Mouse (Mus musculus) neutrophil, adult 5-6 weeks (primary cell): ENCODE results near the gene Sfxn3. TPM values are rescaled to one million over a fixed set of nuclear protein-coding genes. Genes with fewer than 3 reads are reported as not detected.

Source experiments
- ATAC-seq: fragments of 151-379, 151-347 bp; 2 replicates; pipeline ENCODE4 v1.8.0; 2017; ENCODE audit warnings: mild to moderate bottlenecking, moderate TSS enrichment; ENCODE audit not compliant: insufficient number of reproducible peaks, poor library complexity, low FRiP score, severe bottlenecking; ENCODE audit errors: extremely low read depth
- total RNA-seq: library from RNA; stranded (forward); fragments of 200-1000 nt; gene quantifications from 2 replicates; pipeline ENCODE4 v1.2.3, GENCODE M21; 2017

The Sfxn3 gene
- 19.6 and 22.0 TPM in 2 replicates for total RNA-seq

DNA sequence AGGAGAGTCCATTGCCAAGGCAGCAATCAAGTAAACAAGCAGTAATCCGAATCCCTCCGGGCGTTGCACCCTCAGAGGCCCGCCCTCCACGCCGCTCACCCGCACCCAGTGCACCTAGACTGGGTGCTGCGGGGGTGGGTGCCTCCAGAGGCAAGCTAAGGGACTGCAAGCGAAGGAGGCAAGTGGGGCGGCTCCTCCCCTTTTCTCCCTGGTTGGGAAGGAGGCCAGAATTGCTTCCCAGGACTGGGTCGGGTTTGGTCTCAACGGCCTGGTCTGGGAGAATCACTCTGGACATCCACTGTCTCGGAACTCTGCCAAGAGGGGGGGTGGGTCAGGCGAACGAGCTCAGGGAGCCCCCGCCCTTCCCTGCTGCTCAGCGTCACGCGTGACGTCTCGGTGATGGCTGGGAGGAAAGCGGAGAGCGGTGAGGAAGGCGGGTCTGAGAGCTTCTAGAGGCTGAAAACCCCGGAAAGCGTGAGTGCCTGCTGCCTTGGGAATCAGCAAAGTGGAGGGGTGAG is at the start of gene Sfxn3:
TSS of gene Sfxn3 (plus strand) at position 87 of the 518 bp plus-strand sequence.
- peak; percentile 80 for ATAC-seq

DNA sequence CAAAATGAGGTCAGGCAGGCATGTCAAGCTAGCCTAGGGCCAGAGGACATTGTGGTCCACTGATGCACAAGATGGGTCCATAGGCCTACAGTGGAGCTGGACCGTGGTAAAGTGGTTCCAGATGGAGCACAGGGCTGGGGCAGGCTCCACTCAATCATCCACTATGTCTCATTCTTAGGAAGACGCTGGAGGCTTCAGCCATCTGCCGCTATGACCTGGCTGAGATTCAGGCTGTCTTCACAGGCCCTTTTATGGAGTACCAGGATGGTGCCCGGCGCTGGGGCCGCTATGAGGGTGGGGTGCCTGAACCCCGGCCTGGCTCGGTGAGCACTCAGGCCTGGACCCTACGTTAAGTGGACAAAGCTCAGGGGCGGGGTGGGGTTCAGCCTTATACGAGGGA is 49.5 kb upstream of the Sfxn3 start:
- ATAC-seq: no peak

DNA sequence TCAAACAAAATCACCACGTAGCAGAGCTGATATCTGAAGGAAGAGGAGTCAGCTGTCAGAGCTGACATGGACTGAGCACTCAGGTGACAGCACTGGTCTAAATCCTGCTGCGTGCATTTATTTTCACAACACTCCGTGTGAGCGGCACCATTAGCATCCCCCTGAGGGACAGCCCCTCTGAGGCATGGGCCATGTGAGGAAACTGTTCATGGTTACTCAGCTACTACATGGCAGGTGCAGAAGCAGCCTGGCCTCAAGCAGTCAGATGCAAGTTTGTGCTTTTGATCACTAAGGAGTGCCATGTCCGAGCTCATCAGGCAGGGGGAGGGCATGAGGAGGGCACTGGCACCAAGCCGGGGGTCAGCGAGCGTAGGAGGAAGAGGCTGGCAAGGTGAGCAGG is 47.7 kb upstream of the Sfxn3 start:
- no peak for ATAC-seq

DNA sequence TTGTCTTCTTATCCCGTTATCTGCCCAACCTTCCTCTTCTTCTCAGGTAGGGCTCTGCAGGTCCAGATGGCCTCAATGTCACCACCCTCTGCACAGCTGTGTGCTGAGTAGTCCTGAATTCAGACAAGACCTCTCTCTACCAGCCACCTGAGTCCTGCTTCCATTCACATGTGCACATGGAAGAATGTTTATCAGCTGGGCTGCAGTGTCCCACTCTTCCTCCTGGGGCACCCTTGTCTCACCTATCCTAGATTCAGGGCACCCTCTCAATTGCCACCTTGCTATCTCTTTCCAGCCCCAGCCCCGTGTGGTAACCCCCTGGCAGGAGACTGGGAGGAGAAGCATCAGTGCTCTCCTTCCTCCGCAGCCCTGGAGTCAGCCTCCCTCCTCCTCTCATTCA is 45.0 kb upstream of the Sfxn3 start:
- ATAC-seq: no peak

DNA sequence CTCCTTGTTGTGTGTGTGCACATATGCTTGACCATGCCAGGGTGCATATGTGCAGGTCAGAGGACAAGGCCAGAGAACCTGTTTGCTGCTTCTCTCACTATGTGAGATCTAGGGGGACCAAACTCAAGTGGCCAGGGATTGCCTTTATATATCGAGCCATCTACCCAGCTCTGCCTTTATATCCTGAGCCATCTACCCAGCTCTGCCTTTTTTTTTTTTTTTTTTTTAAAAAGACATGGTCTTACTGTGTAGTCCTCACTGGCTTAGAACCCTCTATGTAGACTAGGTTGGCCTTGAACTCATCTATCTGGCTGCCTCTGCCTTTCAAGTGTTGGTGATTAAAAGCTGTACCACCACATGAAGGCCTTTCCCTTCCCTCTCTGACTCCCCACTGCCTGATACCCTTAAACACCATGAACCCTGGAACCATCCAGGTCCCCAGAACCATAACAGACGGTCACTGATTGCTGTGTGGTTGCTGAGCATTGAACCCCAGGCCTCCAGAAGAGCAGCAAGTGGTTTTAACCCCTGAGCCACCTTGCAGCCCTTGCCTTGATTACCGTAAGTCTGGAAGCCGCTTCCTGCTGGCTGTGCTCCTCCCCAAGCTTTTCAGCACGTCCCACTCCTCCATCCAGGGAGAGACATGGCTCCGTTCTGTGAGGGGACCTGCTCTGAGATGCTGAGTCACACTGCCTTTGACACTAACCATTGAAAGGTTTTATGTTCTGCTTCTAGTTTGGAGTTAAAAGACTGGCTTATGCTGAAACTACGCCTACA is 43.4 kb upstream of the Sfxn3 start:
- no peak for ATAC-seq

DNA sequence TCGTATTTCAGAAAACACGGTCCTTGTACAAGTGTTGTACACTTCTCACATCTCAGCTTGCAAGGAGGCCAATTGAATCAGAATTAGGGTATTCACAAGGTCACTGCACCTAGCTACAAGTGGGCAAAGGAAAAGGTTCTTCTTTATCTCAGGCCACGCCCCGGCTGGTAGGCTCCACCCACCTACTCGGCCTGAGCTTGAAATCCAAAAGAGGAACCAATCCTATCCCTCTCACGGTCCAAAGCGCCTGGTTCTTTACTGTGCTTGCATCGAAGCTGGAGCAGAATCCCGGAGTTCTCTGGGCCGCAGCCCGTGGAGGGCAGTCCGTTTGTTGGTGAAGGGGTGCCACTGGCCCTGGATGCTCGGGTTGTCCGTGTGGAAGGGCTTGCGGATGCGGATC is 41.9 kb upstream of the Sfxn3 start, which contains the start of gene Twnk:
TSS of gene Twnk (plus strand) at position 220 of the 400 bp plus-strand sequence.
- peak; percentile 71 for ATAC-seq

DNA sequence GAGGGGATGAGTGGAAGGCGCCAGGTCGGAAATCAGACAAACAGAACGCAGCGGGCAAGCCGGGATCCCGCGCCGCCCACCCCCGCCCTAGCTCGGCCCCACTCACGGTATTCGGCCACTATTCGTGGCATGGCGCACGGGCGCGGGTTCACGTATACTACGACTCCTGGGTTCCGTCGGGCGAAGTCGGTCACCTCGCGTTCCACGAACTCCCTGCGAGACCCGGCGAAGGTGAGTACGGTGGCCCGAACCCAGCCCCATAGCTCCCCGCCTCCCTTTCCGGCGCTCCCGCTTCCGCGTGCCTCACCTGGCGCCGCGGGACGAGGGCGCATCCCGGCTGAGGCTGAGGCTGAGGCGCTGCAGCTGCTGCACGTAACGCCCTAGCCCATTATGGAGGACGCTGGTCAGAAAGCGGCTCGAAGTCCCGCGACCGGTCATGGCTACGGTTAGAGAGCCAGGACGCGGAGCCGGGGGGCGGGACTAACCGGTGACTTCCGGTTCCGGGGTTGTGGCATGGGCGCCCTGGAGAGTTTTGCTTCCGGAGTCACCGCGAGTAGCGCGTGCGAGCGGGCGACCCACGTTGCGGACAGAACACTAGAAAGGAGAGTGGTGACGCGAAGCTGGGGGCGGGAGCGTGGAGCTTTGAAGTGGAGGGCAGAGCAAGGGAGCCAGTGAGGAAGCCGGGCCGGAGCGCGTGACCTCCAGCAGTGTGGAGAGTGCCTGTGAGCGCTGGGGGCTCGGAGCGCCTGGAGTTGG is 41.2 kb upstream of the Sfxn3 start, which contains the start of gene Mrpl43:
TSS of gene Mrpl43 (minus strand) at position 486 of the 756 bp plus-strand sequence.
- peak; percentile 87 for ATAC-seq

DNA sequence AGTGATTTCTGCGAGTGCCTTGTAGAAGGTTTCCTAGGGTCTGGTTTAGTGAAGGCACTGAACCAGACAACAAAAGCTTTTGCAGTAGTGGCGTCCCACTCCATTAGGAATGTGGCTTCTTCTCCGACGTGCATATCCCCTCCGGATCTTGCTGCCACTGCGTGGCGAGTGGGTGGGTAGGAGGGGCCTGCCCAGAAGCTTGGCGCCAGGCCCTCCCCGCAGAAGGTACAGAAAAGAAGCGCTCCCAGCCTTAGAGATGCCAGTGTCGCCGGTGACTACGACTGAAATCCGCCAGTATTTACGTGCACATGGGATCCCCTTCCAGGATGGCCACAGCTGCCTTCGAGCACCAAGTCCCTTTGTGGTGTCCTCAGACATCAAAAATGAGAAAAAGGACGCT is 40.3 kb upstream of the Sfxn3 start:
- ATAC-seq: no peak

DNA sequence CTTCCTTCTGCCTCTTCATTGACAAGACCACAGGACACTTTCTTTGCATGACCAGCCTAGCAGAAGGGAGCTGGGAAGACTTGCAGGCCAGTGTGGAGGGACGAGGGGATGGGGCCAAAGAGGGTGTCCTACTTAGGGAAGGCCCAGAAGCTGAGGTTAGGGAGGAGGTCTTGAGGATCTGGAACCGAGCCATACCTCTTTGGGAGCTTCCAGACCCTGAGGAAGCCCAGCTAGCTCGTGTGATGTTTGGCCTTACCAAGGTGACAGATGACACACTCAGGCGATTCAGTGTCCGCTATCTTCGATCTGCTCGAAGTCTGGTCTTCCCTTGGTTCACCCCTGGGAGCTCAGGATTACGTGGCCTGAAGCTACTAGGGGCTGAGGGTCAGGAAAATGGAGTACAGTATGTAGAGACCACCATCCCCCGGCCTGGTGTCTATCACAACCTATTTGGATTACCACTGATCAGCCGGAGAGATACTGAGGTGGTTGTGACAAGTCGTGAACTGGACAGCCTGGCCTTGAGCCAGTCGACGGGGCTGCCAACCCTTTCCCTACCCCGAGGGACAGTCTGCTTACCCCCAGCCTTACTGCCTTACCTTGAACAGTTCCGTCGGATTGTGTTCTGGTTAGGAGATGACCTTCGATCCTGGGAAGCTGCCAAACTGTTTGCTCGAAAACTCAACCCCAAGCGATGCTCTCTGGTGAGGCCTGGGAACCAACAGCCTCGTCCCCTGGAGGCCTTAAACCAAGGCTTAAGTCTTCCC is 39.7 kb upstream of the Sfxn3 start:
- ATAC-seq: no peak

DNA sequence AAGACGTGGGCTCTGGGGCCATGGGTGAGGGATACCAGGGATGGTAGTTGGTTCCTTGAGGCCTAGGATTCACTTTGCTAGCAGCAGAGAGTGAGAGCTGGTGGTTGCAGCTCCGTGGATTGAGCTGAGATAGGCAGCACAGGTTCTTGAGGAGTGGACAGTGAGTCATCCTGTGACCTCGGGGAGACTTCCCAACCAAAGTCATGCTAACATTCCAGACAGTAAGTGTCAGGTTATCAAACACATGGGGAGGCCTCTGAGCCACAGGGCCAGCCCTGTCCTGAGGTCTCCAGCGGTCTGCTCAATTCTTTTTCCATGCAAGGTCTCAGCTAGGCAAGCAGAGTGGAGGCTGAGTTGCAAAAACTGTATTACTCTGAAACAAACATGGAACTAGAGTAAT is 36.7 kb upstream of the Sfxn3 start:
- ATAC-seq: no peak

DNA sequence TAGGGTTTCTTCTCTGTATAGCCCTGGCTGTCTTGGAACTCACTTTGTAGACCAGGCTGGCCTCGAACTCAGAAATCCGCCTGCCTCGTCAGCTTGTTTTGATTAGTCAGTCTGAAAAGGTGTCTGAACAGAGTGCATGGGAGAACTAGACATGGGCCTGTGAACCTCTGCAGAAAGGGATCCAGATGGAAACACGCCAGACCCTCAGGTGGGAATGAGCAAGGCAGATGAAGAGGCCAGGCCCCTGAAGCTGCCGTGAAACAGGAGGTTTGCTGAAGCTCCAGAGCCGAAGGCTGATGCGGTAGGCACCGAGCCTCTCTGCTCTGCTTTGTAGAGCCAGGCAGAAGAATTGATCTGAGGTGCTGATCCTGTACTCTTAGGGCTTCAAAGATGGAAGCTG is 35.1 kb upstream of the Sfxn3 start:
- no peak for ATAC-seq

DNA sequence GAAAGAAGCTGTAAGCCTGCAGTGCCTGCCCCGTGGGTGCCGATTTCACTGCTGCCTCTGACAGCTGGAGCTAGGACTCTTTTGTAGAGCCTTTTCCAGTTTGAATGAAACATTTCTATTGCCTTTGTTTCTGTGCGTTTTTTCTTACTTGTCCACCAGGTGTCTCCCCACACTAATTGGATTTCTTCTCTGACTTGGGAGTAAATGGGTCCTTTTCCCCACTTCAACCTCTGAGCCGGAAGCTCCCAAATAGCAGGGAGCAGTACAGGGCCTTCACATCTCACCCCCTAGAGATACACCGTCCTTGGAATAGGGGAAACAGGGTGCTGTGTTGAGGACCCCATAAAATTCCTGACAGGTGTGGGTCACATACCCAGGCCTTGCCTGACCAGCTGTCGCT is 34.7 kb upstream of the Sfxn3 start:
- ATAC-seq: no peak

DNA sequence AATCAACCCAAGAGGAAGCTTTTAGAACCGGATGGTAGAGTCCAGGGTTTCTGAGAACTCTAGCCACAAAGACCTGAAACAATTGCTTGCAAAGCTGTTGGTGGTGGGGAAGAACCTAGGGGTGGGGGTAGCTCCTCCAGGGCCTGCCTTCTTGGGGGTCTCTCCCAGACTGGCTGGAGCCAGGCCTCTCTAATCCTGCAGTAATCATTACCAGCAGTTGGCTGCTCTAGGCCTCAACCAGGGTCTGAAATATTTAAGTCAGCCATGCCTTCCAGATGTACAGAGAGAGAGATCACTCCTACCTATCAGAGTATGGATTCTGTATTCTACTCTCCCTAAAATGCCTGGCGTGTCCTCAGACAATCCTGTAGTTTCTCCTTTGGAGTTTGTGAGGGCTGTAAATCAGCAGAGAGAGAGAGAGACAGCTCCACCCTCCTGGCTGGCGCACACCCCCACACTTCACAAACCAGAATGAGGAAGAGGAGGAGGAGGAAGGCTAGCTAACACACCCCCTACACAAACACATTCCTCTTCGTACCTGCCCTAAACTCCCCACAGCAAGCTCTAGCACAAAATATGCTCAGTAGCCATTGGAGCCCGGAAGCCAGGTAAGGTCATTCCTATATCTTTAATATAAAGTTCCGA is 33.6 kb upstream of the Sfxn3 start:
- no peak for ATAC-seq

DNA sequence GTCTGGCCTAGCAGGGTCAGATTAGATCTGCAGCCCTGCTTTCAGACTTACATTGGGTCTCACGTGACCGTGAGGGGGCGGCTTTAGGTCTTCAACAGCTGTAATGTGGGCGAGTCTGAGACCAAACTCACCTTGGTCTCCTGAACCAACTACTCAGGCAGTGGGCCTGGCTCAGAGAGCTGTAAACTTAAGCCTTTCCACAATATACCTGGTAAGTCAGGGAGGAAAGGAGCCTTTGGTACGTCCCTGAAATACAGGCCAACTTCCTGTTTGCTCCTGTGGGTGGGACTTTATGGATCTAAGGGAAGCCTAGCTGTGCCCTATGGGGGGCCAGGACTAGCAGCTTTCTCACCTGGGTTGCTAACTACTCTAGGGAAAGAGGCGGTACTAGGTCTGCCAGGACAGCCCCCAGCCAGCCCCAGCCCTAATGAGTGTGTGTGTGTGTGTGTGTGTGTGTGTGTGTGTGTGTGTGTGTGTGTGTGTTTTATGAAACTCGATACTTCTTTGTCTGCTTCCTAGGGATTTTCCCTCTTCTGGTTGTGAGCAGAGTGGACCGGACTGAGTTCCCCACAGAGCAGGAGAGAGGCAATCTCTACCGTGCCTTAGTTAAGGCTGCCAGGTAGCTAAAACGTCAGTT is 32.9 kb upstream of the Sfxn3 start, which contains the start of gene Lzts2:
TSS of gene Lzts2 (plus strand) at position 80 of the 637 bp plus-strand sequence.
- ATAC-seq: no peak

DNA sequence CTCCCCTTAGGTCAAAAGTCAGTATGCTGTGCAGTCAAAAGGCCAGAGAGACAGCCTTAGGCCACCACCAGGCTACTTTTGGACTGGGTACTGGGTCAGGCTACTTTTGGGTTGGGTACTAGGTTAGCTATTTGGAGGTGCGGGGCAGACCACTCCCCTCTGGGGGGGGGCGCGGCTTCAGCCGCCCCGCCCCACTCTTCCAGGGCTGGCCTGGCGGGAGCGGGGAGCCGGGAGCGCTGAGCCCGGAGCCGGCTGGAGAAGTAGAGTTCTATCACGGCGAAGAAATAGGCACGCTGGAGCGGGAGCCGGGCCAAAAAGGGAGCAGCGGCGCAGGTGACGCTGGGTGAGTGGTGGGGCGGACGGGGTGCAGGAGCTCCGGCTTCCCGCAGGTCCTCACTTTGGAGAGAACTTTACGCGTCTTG is 32.3 kb upstream of the Sfxn3 start:
- ATAC-seq: no peak

DNA sequence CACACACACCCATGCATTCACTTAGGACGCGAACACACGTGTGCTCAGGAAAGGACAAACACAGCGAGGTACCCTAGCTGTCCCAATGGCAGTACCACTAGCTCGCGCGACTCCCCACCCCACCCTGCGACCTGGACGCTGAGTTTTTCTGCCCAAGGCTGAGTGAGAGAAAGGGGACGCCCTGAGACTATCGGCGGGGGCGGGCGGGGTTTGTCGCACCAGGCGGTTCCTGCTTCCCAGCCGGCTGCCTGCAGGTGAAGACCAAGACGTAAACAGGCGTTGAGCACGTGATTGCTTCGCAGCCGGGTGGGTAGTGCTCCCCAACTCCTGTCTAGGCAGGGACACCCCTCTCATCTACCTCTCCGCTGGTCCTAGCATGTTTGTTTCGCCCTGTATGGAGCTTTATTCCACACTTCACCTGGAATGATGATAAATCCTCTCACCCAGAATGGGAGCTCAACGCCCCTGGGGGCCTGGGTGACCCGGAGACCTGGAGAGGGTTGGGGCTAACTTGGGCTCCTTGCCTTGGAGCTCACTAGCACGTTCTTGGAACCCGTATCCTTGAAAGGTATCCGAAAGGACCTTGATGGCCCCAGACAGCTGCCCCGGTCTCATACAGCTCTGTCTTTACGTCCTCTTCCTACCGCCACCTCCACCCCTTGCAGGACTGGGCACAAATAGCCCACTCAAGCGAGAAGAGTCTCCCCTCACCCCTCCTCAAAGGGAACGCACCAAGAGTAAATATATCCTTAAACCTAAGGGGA is 31.6 kb upstream of the Sfxn3 start:
- ATAC-seq: peak; percentile 49; the same call in 1 of the 2 replicates

DNA sequence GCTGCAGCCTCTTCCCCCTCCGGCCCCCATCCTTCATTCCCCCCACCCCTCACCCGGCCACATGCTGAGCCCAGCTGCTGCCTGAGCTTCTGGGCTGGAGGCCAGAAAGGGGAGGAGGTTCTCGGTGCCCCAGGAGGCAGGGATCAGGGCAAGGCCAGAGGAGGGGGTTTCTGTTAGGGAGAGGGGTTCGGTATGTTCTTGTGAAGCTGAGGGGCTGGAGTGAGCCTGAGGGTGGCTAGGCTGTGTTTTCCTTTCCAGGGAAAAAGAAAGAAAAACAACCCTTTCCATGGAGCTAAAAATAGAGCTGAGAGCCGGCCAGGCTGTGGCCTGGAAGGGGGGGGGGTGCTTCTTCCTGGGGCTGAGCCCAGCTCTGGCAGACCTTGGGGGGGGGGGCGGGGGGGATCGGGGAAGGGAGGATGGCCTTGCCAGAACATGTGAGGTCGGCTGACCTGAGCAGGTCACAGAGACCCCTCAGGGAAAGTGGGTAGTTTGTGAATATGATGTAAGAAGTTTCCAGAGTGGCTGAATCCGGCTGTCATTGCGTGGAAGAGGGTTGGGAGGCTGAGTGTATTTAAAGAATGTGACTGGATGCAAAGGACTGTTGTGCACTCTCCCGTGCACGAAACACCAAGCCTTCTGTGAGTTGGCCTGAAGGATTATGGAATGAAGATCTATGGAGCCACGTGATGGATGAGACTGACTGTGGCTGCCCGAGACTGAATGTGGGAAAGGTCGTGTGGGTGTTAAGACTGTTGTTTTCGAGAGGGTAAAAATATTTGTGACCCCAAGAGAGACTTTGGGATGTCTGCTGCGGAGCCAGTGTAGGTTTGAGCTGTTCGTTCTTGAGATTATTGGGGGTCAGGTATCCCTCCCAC is 30.7 kb upstream of the Sfxn3 start:
- ATAC-seq: no peak
